Mouse (Mus musculus) midbrain, embryonic 15.5 days (tissue): ENCODE measurements around the gene Rpsa. TPM values are rescaled to one million over a fixed set of nuclear protein-coding genes. Genes with fewer than 3 reads are reported as not detected.

ENCODE experiments used
- ATAC-seq: fragments of 200-750 bp; cut with Nextera tagmentation; replicated peaks from 2 replicates; pipeline ENCODE4 v1.8.0; 2017; ENCODE audit warnings: moderate TSS enrichment
- H3K27ac ChIP-seq: fragments of 300-500 bp; sonication (generic); 2 replicates; pipeline ENCODE4 v1.5.1; 2015; ENCODE audit warnings: mild to moderate bottlenecking, inconsistent platforms
- H3K27me3 ChIP-seq: fragments of 300-500 bp; sonication (generic); replicated peaks from 2 replicates; pipeline ENCODE4 v1.6.1; 2015; ENCODE audit warnings: inconsistent platforms
- H3K36me3 ChIP-seq: fragments of 300-500 bp; sonication (generic); replicated peaks from 2 replicates; pipeline ENCODE4 v1.6.1; 2015; ENCODE audit warnings: inconsistent platforms
- H3K4me1 ChIP-seq: fragments of 300-500 bp; sonication (generic); 2 replicates; pipeline ENCODE4 v1.6.1; 2015; ENCODE audit warnings: inconsistent platforms
- H3K4me2 ChIP-seq: fragments of 300-500 bp; sonication (generic); 2 replicates; pipeline ENCODE4 v1.6.1; 2015; ENCODE audit warnings: inconsistent platforms, mild to moderate bottlenecking, moderate library complexity
- H3K4me3 ChIP-seq: fragments of 300-500 bp; sonication (generic); 2 replicates; pipeline ENCODE4 v1.5.1; 2015; ENCODE audit warnings: mild to moderate bottlenecking, inconsistent platforms
- H3K9ac ChIP-seq: fragments of 300-500 bp; sonication (generic); 2 replicates; pipeline ENCODE4 v1.6.1; 2015; ENCODE audit warnings: mild to moderate bottlenecking, inconsistent platforms
- H3K9me3 ChIP-seq: fragments of 300-500 bp; sonication (generic); 2 replicates; pipeline ENCODE4 v1.6.1; 2016; ENCODE audit warnings: inconsistent platforms
- WGBS: fragments of 180-500 bp; shearing (Covaris S2); methylation state at CpG from one replicate; pipeline ENCODE4 v1.1.7; 2015; ENCODE audit warnings: mixed read lengths; 5-methylcytosine and 5-hydroxymethylcytosine counted together
- polyA plus RNA-seq: library from polyadenylated mRNA; unstranded; fragments of >200 nt; fragmentation: Nextera tagmentation; extraction: Ambion mirVana; gene quantifications from 2 replicates; pipeline ENCODE4 v1.2.1, GENCODE M21; 2015

Gene Rpsa
- polyA plus RNA-seq, 1 experiment from 2014 or later: 917 TPM

DNA sequence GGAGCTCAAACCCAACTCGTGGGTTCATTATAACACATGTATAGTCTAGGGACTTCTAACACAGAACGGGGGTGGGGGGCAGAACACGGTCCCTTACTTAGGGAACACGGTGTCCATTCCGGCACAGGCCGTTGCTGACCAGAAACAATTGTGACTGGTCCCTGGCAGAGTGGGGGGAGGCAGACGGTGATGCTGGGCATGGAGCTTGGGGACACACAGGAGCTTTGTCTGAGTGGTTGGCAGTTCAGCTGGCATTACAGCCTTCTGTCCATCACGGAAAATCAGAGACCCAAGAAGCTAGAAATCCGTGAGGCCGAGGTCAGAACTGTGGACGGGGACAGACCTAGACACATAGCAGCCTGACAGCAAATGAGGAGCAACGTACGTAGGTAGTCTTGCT lies 17.0 kb downstream of the Rpsa start:
- H3K9me3 ChIP-seq: no peaks in the 10 kb centered on the region
- H3K4me2 ChIP-seq: no peak overlapping the region
- no peak overlapping the region for H3K9ac ChIP-seq
- 83% methylated on average over 13 of the region's 13 CpGs for WGBS
- no peaks in the 10 kb centered on the region for H3K27me3 ChIP-seq
- H3K36me3 ChIP-seq: no peaks in the 10 kb centered on the region
- H3K4me1 ChIP-seq: no peaks in the 10 kb centered on the region
- no peak overlapping the region for H3K27ac ChIP-seq
- H3K4me3 ChIP-seq: no peak overlapping the region
- no peak for ATAC-seq

DNA sequence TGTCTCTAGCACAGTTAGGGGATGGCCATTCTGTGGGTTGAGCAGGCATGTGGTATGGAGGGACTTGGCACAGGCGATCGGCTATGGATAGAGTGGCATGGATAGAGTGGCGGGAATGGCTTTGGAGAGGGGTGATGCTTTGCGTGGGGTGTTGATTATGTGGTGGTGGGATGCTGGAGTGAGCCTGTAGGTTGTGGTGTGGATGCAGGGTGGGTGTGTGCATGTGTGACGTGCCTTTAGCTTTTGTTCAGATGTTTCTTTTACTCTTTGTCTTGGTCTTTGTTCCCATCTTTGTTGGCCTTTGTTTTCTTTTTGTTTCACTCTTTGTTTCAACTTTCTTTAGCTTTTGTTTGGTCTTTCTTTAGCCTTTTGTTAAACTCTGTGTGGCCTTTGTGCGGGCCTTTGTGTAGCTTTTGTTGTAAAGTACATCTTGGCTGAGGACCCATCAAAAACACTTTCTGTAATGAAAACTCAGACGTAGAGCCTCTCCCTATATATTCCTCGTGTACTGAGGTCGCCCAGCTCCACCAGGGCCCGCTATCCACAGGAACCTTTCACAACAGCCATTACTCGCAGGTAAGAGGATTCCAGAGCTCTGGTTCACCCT lies 21.8 kb downstream of the Rpsa start, which contains the start of gene Mobp:
Gene Mobp (plus strand): TSS at position 486 of the 607 bp plus-strand sequence.
- WGBS: 40% methylated on average over 11 of the region's 11 CpGs
- H3K27me3 ChIP-seq: no peaks in the 10 kb centered on the region
- no peaks in the 10 kb centered on the region for H3K36me3 ChIP-seq
- no peak for ATAC-seq
- no peaks in the 10 kb centered on the region for H3K4me1 ChIP-seq
- no peak within 1 kb of the TSS for H3K4me2 ChIP-seq
- no peaks in the 10 kb centered on the region for H3K9me3 ChIP-seq
- H3K4me3 ChIP-seq: no peak within 1 kb of the TSS
- no peak within 1 kb of the TSS for H3K27ac ChIP-seq
- no peak within 1 kb of the TSS for H3K9ac ChIP-seq

DNA sequence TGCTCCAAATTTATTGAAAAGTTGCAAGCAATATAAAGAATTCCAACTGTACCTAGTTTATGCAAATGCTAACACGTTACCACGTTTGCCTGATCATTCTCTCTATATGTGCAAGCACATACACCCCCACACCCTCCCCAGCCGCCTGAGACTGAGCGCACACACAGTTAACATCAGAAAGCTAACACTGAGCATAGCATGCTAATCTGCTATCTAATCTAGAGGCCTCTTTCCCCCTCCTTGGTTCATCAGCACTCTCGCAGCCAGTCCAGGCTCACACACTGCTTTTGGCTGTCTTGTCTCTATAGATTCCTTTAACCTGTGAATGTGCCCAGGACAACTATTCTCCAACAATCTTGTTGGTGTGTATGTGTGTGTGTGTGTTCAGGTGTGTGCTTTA lies 23.7 kb downstream of the Rpsa start:
- ATAC-seq: no peak
- no peaks in the 10 kb centered on the region for H3K27me3 ChIP-seq
- no peak overlapping the region for H3K9ac ChIP-seq
- no peak overlapping the region for H3K27ac ChIP-seq
- H3K9me3 ChIP-seq: no peaks in the 10 kb centered on the region
- H3K4me1 ChIP-seq: no peaks in the 10 kb centered on the region
- H3K4me3 ChIP-seq: no peak overlapping the region
- WGBS: 72% methylated on average over 5 of the region's 5 CpGs
- H3K4me2 ChIP-seq: no peak overlapping the region
- no peaks in the 10 kb centered on the region for H3K36me3 ChIP-seq

DNA sequence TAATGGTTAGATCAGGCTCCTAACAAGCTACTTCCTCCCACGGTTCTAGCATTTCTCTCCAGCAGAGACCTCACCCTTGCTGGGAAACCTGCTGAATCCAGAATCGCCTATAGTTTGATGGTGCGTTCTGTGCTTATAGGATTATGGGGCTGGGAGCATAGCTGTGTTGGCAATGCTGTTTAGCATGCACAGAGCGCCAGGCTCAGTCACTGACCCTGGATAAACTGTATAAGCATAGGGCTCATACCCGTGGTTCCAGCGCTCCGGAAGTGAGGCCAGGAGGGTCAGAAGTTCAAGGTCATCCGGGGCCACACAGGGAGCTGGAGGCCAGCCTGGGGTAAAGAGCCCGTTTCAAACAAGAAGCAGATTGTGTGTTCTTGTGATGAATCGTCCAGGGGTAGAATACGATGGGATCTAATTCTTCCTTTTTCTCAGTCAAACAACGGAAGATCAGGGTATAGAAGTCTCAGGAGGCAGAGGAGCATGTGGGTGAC lies 24.5 kb downstream of the Rpsa start:
- H3K9me3 ChIP-seq: no peaks in the 10 kb centered on the region
- H3K4me3 ChIP-seq: no peak overlapping the region
- no peaks in the 10 kb centered on the region for H3K36me3 ChIP-seq
- no peak overlapping the region for H3K9ac ChIP-seq
- no peak overlapping the region for H3K27ac ChIP-seq
- H3K4me2 ChIP-seq: no peak overlapping the region
- ATAC-seq: no peak
- 74% methylated on average over 12 of the region's 12 CpGs for WGBS
- no peaks in the 10 kb centered on the region for H3K4me1 ChIP-seq
- H3K27me3 ChIP-seq: no peaks in the 10 kb centered on the region

DNA sequence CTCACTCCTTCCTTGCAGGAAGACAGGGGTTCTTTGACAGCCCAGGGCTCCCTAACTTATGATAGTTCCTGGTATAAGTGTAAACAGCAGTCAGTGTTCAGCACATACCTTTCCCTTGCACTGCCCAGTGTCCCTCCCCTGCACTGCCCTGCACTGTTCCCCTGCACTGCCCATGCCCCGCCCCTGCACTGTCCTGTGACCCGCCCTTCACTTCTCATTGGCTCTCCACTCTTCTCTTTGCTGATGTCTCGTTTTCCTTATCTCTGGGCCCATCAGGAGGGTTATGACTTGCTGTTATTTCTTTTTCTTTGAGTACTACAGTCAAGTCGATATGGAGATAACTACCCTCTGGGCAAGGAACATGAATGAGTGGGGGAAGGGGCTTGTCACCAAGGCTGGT lies 30.6 kb downstream of the Rpsa start:
- 34% methylated on average over 4 of the region's 4 CpGs for WGBS
- no peak overlapping the region for H3K27ac ChIP-seq
- no peak overlapping the region for H3K9ac ChIP-seq
- no peak overlapping the region for H3K4me3 ChIP-seq
- H3K36me3 ChIP-seq: no peaks in the 10 kb centered on the region
- no peaks in the 10 kb centered on the region for H3K27me3 ChIP-seq
- no peak for ATAC-seq
- no peaks in the 10 kb centered on the region for H3K9me3 ChIP-seq
- H3K4me2 ChIP-seq: no peak overlapping the region
- H3K4me1 ChIP-seq: 0 out of 2 replicates have a peak, but pooled peaks cover 3% of the 10 kb centered on the region

DNA sequence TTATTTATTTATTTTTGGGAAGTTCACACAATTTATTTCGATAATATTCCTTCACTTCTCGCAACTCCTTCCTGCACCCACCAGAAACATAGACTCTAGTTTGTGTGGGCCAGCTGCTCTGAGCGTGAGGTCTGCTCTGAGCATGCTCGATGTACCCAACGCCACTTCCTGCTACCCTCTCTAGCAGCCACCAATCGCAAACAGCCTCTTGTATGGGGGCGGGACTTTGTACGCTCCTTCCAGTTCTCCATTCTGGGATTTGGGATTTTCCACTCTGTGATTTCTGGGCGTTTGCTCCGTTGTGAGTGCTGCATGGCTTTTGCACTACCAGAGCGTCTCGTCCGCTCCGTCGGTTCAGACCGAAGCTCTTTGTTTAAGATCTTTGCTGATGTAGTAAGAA lies 36.4 kb downstream of the Rpsa start:
- no peak for ATAC-seq
- Histone ChIP-seq H3K36me3 (no peaks in the 10 kb centered on the region), H3K9me3 (no peaks in the 10 kb centered on the region), H3K4me3 (no peak overlapping the region), H3K4me2 (no peak overlapping the region), H3K9ac (no peak overlapping the region), H3K27me3 (no peaks in the 10 kb centered on the region), H3K4me1 (no peaks in the 10 kb centered on the region), H3K27ac (no peak overlapping the region)
- 84% methylated on average over 16 of the region's 16 CpGs for WGBS

DNA sequence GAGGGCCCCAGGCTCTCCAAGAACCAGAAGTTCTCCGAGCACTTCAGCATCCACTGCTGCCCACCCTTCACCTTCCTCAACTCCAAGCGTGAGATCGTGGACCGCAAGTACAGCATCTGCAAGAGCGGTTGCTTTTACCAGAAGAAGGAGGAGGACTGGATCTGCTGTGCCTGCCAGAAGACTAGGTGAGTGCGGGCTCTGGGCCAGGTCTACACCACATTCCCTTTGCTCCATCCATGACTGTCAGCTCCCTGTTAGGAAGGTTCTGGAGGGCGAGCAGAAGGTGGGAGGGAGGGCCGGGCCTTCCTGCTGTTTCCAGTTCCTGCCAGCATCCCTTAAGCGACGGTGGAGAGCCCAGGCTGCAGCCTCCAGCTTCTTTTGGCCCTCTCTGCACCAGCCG lies 40.3 kb downstream of the Rpsa start:
- no peak overlapping the region for H3K9ac ChIP-seq
- no peak for ATAC-seq
- no peaks in the 10 kb centered on the region for H3K36me3 ChIP-seq
- no peak overlapping the region for H3K27ac ChIP-seq
- no peaks in the 10 kb centered on the region for H3K4me1 ChIP-seq
- no peak overlapping the region for H3K4me2 ChIP-seq
- no peaks in the 10 kb centered on the region for H3K27me3 ChIP-seq
- WGBS: 80% methylated on average over 11 of the region's 11 CpGs
- H3K4me3 ChIP-seq: no peak overlapping the region
- no peaks in the 10 kb centered on the region for H3K9me3 ChIP-seq

DNA sequence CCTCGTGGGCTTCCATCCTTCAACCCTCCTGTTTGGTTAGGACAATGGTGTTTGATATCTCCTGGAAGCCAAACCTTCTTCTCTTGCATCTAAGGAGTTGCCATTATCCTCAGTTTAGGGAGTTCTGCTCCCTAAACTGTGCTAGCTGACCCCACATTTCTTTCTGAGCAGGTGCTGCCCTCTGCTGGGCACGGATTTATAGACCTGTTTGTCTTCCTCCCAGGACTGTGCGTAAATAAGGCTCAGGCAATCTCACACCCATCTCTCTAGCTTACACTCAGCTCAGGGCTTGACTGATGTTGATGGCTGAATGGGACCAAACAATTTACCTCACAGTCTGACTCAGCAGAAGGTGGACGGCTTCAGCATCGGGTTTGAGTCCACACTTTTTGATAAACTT lies 43.8 kb downstream of the Rpsa start:
- no peaks in the 10 kb centered on the region for H3K27me3 ChIP-seq
- H3K4me2 ChIP-seq: no peak overlapping the region
- no peaks in the 10 kb centered on the region for H3K36me3 ChIP-seq
- H3K9me3 ChIP-seq: no peaks in the 10 kb centered on the region
- WGBS: 49% methylated on average over 5 of the region's 5 CpGs
- no peak for ATAC-seq
- H3K27ac ChIP-seq: no peak overlapping the region
- H3K9ac ChIP-seq: no peak overlapping the region
- no peak overlapping the region for H3K4me3 ChIP-seq
- H3K4me1 ChIP-seq: no peaks in the 10 kb centered on the region

DNA sequence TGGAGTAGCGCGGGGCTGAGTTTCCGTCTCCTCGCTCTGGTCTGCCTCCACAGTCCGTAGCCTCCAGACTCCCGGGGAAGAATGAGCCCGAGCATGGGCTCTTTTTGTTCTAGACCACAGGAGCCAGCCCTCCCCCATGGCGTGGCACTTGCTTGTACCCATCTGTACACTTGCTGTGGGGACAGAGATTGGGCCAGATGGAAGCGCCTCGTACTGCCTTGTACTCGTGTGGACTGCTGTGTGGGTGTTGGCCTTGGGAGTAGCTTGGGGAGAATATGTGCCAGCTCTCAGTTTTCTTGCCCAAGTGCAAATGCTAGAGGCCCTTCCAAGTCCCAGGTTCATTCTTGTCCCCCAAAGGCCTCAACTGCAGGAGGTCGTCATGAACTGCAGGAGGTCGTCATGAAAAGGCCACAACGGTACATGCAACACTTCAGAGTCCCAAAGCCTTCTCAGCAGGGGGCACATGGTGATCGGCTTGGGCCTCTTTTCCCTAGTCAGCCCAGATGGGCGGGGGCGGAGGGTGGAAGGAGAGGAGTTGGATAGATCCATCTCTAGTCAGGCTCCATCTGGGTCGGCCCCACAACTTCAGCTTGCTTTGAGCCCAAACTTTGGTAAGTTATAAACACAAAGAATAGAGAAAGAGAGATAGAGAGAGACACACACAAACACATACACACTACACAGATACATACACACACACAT lies 47.1 kb downstream of the Rpsa start:
- Histone ChIP-seq H3K4me3 (no peak overlapping the region), H3K27ac (no peak overlapping the region), H3K4me2 (no peak overlapping the region), H3K9ac (no peak overlapping the region), H3K27me3 (no peaks in the 10 kb centered on the region), H3K4me1 (no peaks in the 10 kb centered on the region), H3K36me3 (no peaks in the 10 kb centered on the region), H3K9me3 (no peaks in the 10 kb centered on the region)
- 81% methylated on average over 18 of the region's 18 CpGs for WGBS
- no peak for ATAC-seq

DNA sequence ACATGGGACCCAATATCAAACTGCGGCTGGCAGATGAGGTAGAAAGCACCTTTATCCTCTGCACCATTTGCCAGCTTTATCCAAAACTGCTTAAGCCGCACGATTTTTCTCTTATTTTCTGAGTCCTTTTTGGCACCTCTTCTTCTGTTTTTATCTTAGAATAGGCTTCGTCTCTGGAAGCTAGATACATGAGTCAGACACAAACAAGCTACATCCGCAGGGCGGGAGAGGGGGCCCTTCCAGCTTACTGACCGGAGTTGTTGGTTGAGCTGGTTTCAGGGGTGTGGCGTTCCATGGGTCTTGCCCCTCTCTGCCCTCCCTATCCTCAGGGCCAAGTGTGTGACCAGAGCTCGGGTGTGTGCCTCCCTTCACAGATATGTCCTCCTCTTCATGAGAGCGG lies 51.3 kb downstream of the Rpsa start:
- no peaks in the 10 kb centered on the region for H3K9me3 ChIP-seq
- H3K4me1 ChIP-seq: no peaks in the 10 kb centered on the region
- H3K27ac ChIP-seq: no peak overlapping the region
- no peak overlapping the region for H3K9ac ChIP-seq
- H3K4me2 ChIP-seq: no peak overlapping the region
- WGBS: 89% methylated on average over 10 of the region's 10 CpGs
- no peak for ATAC-seq
- H3K27me3 ChIP-seq: no peaks in the 10 kb centered on the region
- no peak overlapping the region for H3K4me3 ChIP-seq
- no peaks in the 10 kb centered on the region for H3K36me3 ChIP-seq

Other genes starting within 250 kb of the Rpsa start
- 72.0 and 75.3 TPM in 2 replicates for gene Wdr48, start 232.8 kb upstream of the Rpsa start, polyA plus RNA-seq
- gene Gorasp1, start 190.1 kb upstream of the Rpsa start, polyA plus RNA-seq: 32.2 and 33.1 TPM in 2 replicates
- gene Ttc21a, start 190.1 kb upstream of the Rpsa start, polyA plus RNA-seq: 1.0 and 1.4 TPM in 2 replicates
- gene Csrnp1, start 143.0 kb upstream of the Rpsa start, polyA plus RNA-seq: 1.4 and 1.5 TPM in 2 replicates
- gene Xirp1, start 104.1 kb upstream of the Rpsa start, polyA plus RNA-seq: 0.03 TPM in 1 of 2 replicates, not detected in the other
- 8.0 and 8.1 TPM in 2 replicates for gene Cx3cr1, start 57.8 kb upstream of the Rpsa start, polyA plus RNA-seq
- gene Ccr8, start 35.6 kb upstream of the Rpsa start, polyA plus RNA-seq: not detected in 2 replicates
- gene Slc25a38, start 17.3 kb upstream of the Rpsa start, polyA plus RNA-seq: 41.5 and 48.3 TPM in 2 replicates
- not detected in 2 replicates for gene Mobp, start 22.0 kb downstream of the Rpsa start, polyA plus RNA-seq
- gene Myrip, start 173.8 kb downstream of the Rpsa start, polyA plus RNA-seq: 5.2 and 6.5 TPM in 2 replicates